Mouse (Mus musculus): ENCODE data around the gene Cpn1. TPM values are rescaled to one million over a fixed set of nuclear protein-coding genes. Genes with fewer than 3 reads are reported as not detected.

The Cpn1 gene
- polyA plus RNA-seq, 1 experiment from 2014 or later = 0.07 TPM

GRCm38 (mm10) chr19:43915431-43915830 lies 70.9 kb downstream of the Cpn1 start:
- Histone ChIP-seq H3K27me3 (replicated peaks; ENCODE audit: low read depth, poor library complexity, severe bottlenecking) (no peaks in the 10 kb centered on the region), H3K4me3 (no peak overlapping the region), H3K27ac (replicated peaks) (no peak overlapping the region), H3K9me3 (no peaks in the 10 kb centered on the region), H3K4me1 (peaks cover 32% of the 10 kb centered on the region), H3K36me3 (replicated peaks) (peaks cover 4% of the 10 kb centered on the region)
- 65% methylated on average over 9 of the region's 9 CpGs for WGBS
- DNase-seq (ENCODE audit: low spot score) = no peak

GRCm38 (mm10) chr19:43914986-43915385 lies 71.4 kb downstream of the Cpn1 start:
- H3K27me3 ChIP-seq (replicated peaks; ENCODE audit: low read depth, poor library complexity, severe bottlenecking) = no peaks in the 10 kb centered on the region
- 92% methylated on average over 9 of the region's 9 CpGs for WGBS
- H3K27ac ChIP-seq (replicated peaks) = no peak overlapping the region

GRCm38 (mm10) chr19:43912775-43913486 lies 73.4 kb downstream of the Cpn1 start:
- Histone ChIP-seq H3K27me3 (replicated peaks; ENCODE audit: low read depth, poor library complexity, severe bottlenecking) (no peaks in the 10 kb centered on the region), H3K27ac (replicated peaks) (no peak overlapping the region), H3K36me3 (replicated peaks) (peaks cover 4% of the 10 kb centered on the region), H3K9me3 (no peaks in the 10 kb centered on the region), H3K4me3 (no peak overlapping the region), H3K4me1 (peaks cover 24% of the 10 kb centered on the region)
- no peak for DNase-seq (ENCODE audit: low spot score)
- WGBS = 81% methylated on average over 4 of the region's 4 CpGs

More at GRCm38 (mm10) chr19:43914986-43915385, 71.4 kb downstream of the Cpn1 start:
- H3K4me3 ChIP-seq = no peak overlapping the region
- DNase-seq (ENCODE audit: low spot score) = no peak
- H3K36me3 ChIP-seq (replicated peaks) = peaks cover 4% of the 10 kb centered on the region
- H3K9me3 ChIP-seq = no peaks in the 10 kb centered on the region
- peaks cover 28% of the 10 kb centered on the region for H3K4me1 ChIP-seq

- H3K4me3 ChIP-seq = no peak overlapping the region
- H3K27me3 ChIP-seq (replicated peaks; ENCODE audit: low read depth, poor library complexity, severe bottlenecking) = no peaks in the 10 kb centered on the region
- WGBS = 92% methylated on average over 7 of the region's 7 CpGs
- H3K27ac ChIP-seq (replicated peaks) = no peak overlapping the region
- H3K4me1 ChIP-seq = peaks cover 10% of the 10 kb centered on the region
- no peaks in the 10 kb centered on the region for H3K9me3 ChIP-seq
- no peak for DNase-seq (ENCODE audit: low spot score)
- H3K36me3 ChIP-seq (replicated peaks) = peaks cover 23% of the 10 kb centered on the region
Measured at GRCm38 (mm10) chr19:43906492-43906891, 79.9 kb downstream of the Cpn1 start.

Other genes starting within 250 kb of the Cpn1 start
- 14.4 and 14.8 TPM in 2 replicates for gene Cutc, start 233.6 kb downstream of the Cpn1 start, polyA plus RNA-seq (2016; fragmentation: Nextera tagmentation; extraction: Ambion mirVana)
- gene Cox15, start 233.6 kb downstream of the Cpn1 start, polyA plus RNA-seq (2016; fragmentation: Nextera tagmentation; extraction: Ambion mirVana) = 10.9 and 16.2 TPM in 2 replicates
- gene Abcc2, start 204.4 kb downstream of the Cpn1 start, polyA plus RNA-seq (2016; fragmentation: Nextera tagmentation; extraction: Ambion mirVana) = 0.05 TPM in 1 of 2 replicates, not detected in the other
- 20.4 and 20.8 TPM in 2 replicates for gene Dnmbp, start 46.4 kb downstream of the Cpn1 start, polyA plus RNA-seq (2016; fragmentation: Nextera tagmentation; extraction: Ambion mirVana)
- not detected in 2 replicates for gene Cyp2c23, start 42.7 kb upstream of the Cpn1 start, polyA plus RNA-seq (2016; fragmentation: Nextera tagmentation; extraction: Ambion mirVana)
- 19.7 and 20.5 TPM in 2 replicates for gene Erlin1, start 83.2 kb upstream of the Cpn1 start, polyA plus RNA-seq (2016; fragmentation: Nextera tagmentation; extraction: Ambion mirVana)
- 41.2 and 45.9 TPM in 2 replicates for gene Chuk, start 120.9 kb upstream of the Cpn1 start, polyA plus RNA-seq (2016; fragmentation: Nextera tagmentation; extraction: Ambion mirVana)
- gene Cwf19l1, start 149.3 kb upstream of the Cpn1 start, polyA plus RNA-seq (2016; fragmentation: Nextera tagmentation; extraction: Ambion mirVana) = 41.1 and 45.4 TPM in 2 replicates
- 98.1 and 99.3 TPM in 2 replicates for gene Bloc1s2, start 159.9 kb upstream of the Cpn1 start, polyA plus RNA-seq (2016; fragmentation: Nextera tagmentation; extraction: Ambion mirVana)
- gene Pkd2l1, start 205.9 kb upstream of the Cpn1 start, polyA plus RNA-seq (2016; fragmentation: Nextera tagmentation; extraction: Ambion mirVana) = 0.07 and 0.19 TPM in 2 replicates
- gene Scd3, start 216.7 kb upstream of the Cpn1 start, polyA plus RNA-seq (2016; fragmentation: Nextera tagmentation; extraction: Ambion mirVana) = 0.48 and 0.64 TPM in 2 replicates